10 mouse cellular contexts compared by ENCODE assay signal in the genomic region with DNA sequence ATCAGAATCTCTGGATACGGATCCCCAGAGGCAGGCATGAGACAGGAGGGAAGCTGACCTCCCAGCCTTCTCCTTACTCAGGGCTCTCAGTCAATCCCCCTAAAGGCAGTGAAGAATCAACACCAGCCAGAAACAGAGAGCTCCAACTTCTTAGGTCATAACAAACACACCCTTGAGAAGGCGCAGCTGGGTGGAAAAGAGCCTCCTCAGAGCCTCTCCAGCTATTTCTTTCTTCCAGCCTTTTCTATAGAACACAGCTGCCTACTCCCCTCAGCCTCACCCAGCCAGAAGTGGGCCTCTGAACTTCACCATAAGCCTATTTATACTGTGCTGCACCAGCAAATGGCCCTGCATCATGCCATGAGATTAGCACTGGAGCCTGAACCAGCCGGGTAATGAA.
DNase-seq lines count a peak whose midpoint lies in the region; ATAC-seq lines count a peak whose summit lies in the region.
"Had no signal": no experiment of that assay in that cellular context is flagged by ENCODE, and none has a peak within 500 bp of the region (broad histone marks: within the 10 kb centered on the region; RNA-seq: fewer than 3 reads in every experiment).

No protein-coding gene starts in this region.

- no peak overlapping the region for H3K4me3 ChIP-seq in kidney, embryonic 14.5 days (ENCODE audit: low read length)
- H3K4me3 ChIP-seq in midbrain, embryonic 11.5 days (ENCODE audit: low read depth, low read length): no peak overlapping the region
- H3K4me3 ChIP-seq in midbrain, embryonic 15.5 days: no peak overlapping the region
- H3K4me3 ChIP-seq in stomach, embryonic 14.5 days (ENCODE audit: low read depth, low read length): no peak overlapping the region

- WGBS in kidney, embryonic 14.5 days: 65% methylated on average over 3 of the region's 3 CpGs
- WGBS in midbrain, embryonic 11.5 days: 39% methylated on average over 3 of the region's 3 CpGs
- WGBS in midbrain, embryonic 15.5 days: 33% methylated on average over 3 of the region's 3 CpGs
- 12% methylated on average over 3 of the region's 3 CpGs for WGBS in stomach, embryonic 14.5 days

- DNase-seq in embryo, embryonic 11 days: peak; percentile 13
- no peak for DNase-seq in embryo, embryonic 9.5 days (ENCODE audit: extremely low spot score)
- DNase-seq in kidney, adult 11 months: no peak
- no peak for DNase-seq in midbrain, embryonic 11.5 days (ENCODE audit: low spot score, missing footprints)
- DNase-seq: adrenal gland, adult 8-10 months; lung, adult 2 months had no signal

- H3K27ac ChIP-seq in kidney, embryonic 14.5 days (ENCODE audit: low read depth, low read length): peak overlapping the region; percentile 17; the same call in 1 of the 2 replicates
- H3K27ac ChIP-seq in midbrain, embryonic 11.5 days (ENCODE audit: low read depth, low read length): peak overlapping the region; percentile 54
- H3K27ac ChIP-seq in midbrain, embryonic 15.5 days: no peak overlapping the region
- H3K27ac ChIP-seq in stomach, embryonic 14.5 days (ENCODE audit: low read length): peak overlapping the region; percentile 80

- peaks cover 11% of the 10 kb centered on the region; the same call in 1 of the 2 replicates for H3K4me1 ChIP-seq in kidney, embryonic 14.5 days (ENCODE audit: control insufficient read depth, insufficient read depth, low read length)
- H3K4me1 ChIP-seq in midbrain, embryonic 11.5 days (ENCODE audit: control insufficient read depth, insufficient read depth, low read length): peaks cover 8% of the 10 kb centered on the region
- peaks cover 6% of the 10 kb centered on the region; the same call in 1 of the 2 replicates for H3K4me1 ChIP-seq in midbrain, embryonic 15.5 days
- peaks cover 36% of the 10 kb centered on the region for H3K4me1 ChIP-seq in stomach, embryonic 14.5 days (ENCODE audit: control insufficient read depth, insufficient read depth, low read length)

- H3K4me2 ChIP-seq in kidney, embryonic 14.5 days (replicated peaks; ENCODE audit: low read depth, low read length): no peak overlapping the region
- no peak overlapping the region for H3K4me2 ChIP-seq in midbrain, embryonic 11.5 days
- no peak overlapping the region for H3K4me2 ChIP-seq in midbrain, embryonic 15.5 days
- H3K4me2 ChIP-seq in stomach, embryonic 14.5 days (replicated peaks; ENCODE audit: low read depth, low read length): 0 out of 2 replicates have a peak overlapping the region, but pooled peaks have one; percentile 10

- ATAC-seq in kidney, embryonic 14.5 days (ENCODE audit: low FRiP score, low TSS enrichment): no peak; the same call in 1 of the 2 replicates
- ATAC-seq in midbrain, embryonic 11.5 days (ENCODE audit: low FRiP score): peak; percentile 80
- ATAC-seq in midbrain, embryonic 15.5 days (replicated peaks): no peak
- ATAC-seq in stomach, embryonic 14.5 days (ENCODE audit: insufficient number of reproducible peaks, insufficient read depth, low FRiP score, low read depth): peak; percentile 83
- ATAC-seq in monocyte, adult 5-6 weeks (replicated peaks; ENCODE audit: insufficient number of reproducible peaks, low FRiP score, low TSS enrichment, poor library complexity, severe bottlenecking): no peak

- H3K9ac ChIP-seq in kidney, embryonic 14.5 days (ENCODE audit: low read depth, low read length): no peak overlapping the region
- H3K9ac ChIP-seq in midbrain, embryonic 11.5 days (ENCODE audit: low read length): peak overlapping the region; percentile 20; the same call in 1 of the 2 replicates
- no peak overlapping the region for H3K9ac ChIP-seq in midbrain, embryonic 15.5 days
- no peak overlapping the region for H3K9ac ChIP-seq in stomach, embryonic 14.5 days (replicated peaks; ENCODE audit: low read depth, low read length)

- H3K9me3 ChIP-seq in kidney, embryonic 14.5 days (ENCODE audit: control insufficient read depth, low read length): no peaks in the 10 kb centered on the region
- no peaks in the 10 kb centered on the region for H3K9me3 ChIP-seq in midbrain, embryonic 11.5 days (ENCODE audit: control insufficient read depth, low read length)
- no peaks in the 10 kb centered on the region for H3K9me3 ChIP-seq in midbrain, embryonic 15.5 days
- no peaks in the 10 kb centered on the region for H3K9me3 ChIP-seq in stomach, embryonic 14.5 days (ENCODE audit: control insufficient read depth, low read depth, low read length)

- no peaks in the 10 kb centered on the region for H3K27me3 ChIP-seq in kidney, embryonic 14.5 days (ENCODE audit: control insufficient read depth, insufficient read depth, low read length)
- no peaks in the 10 kb centered on the region for H3K27me3 ChIP-seq in midbrain, embryonic 11.5 days (ENCODE audit: control insufficient read depth, insufficient read depth, low read length)
- no peaks in the 10 kb centered on the region for H3K27me3 ChIP-seq in midbrain, embryonic 15.5 days (replicated peaks)
- no peaks in the 10 kb centered on the region for H3K27me3 ChIP-seq in stomach, embryonic 14.5 days (ENCODE audit: control insufficient read depth, insufficient read depth, low read length)

- H3K36me3 ChIP-seq in kidney, embryonic 14.5 days (ENCODE audit: control insufficient read depth, insufficient read depth, low read length): no peaks in the 10 kb centered on the region
- no peaks in the 10 kb centered on the region for H3K36me3 ChIP-seq in midbrain, embryonic 11.5 days (ENCODE audit: control insufficient read depth, insufficient read depth, low read length)
- no peaks in the 10 kb centered on the region for H3K36me3 ChIP-seq in midbrain, embryonic 15.5 days (replicated peaks)
- no peaks in the 10 kb centered on the region for H3K36me3 ChIP-seq in stomach, embryonic 14.5 days (ENCODE audit: control insufficient read depth, insufficient read depth, low read length)

Comparison
In these comparisons a context has a peak if more than half of its experiments do, and no peak if none do; other contexts are left out.
1. ATAC-seq: peak in midbrain, embryonic 11.5 days (single experiment) and stomach, embryonic 14.5 days (single experiment); none in kidney, embryonic 14.5 days (single experiment), midbrain, embryonic 15.5 days (single experiment) and monocyte, adult 5-6 weeks (single experiment).